Mouse (Mus musculus): ENCODE measurements around the gene Olfr1079. TPM values are rescaled to one million over a fixed set of nuclear protein-coding genes. Genes with fewer than 3 reads are reported as not detected.
"Not testable (repeated sequence)": the region's sequence is repeated elsewhere in the genome, so short reads cannot be mapped to it uniquely, and the experiment has no call there.

Gene Olfr1079
- total RNA-seq (2014; fragmentation: Nextera tagmentation): not detected in 2 replicates
- total RNA-seq (2017): not detected in 2 replicates

DNA sequence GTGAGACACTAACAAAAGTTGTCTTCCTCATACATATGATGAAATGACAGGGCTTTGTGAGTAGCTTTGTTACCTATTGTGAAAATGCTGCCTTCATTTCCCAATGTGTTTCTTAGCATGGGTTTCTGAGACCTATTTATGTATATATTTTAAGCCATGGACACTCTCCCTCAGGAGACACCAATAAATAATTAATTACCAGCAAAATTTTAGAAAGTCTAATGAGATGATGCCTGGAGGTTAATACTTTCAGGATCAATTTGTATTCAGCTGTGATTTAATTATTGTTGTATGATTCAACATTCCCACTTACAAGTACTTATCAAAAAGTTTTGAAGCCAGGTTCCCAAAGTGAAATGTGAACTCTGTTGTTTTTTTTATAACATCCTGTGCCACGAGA is at the start of gene Olfr1079:
Gene Olfr1079 (minus strand): TSS at position 101 of the 400 bp plus-strand sequence.
- no peak for ATAC-seq (replicated peaks; ENCODE audit: poor library complexity, severe bottlenecking)

DNA sequence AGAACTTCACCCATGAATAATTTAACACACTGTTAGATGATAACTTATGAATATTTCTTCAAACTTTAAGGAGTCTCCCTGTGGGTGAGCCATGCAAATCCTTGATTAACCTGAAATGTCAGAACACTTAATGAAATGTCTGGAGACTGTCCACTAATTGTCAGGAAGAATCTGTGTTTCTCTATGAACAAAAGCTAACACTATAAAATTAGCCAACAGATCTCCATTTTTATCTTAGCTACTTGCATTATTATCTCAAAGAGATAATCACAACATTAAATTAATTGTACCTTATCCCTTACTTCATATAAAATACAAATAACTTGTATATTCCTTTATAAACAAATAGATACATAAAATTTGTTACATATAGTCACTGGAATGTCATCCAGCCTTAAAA is 15.9 kb upstream of the Olfr1079 start, which contains the start of gene Olfr1080:
Gene Olfr1080 (minus strand): TSS at position 101 of the 400 bp plus-strand sequence.
- not testable (repeated sequence) for ATAC-seq (replicated peaks; ENCODE audit: poor library complexity, severe bottlenecking)

- no peak for ATAC-seq (replicated peaks; ENCODE audit: poor library complexity, severe bottlenecking)
These were observed 11.3 kb downstream of the Olfr1079 start for GRCm38 (mm10) chr2:86530991-86531390.

DNA sequence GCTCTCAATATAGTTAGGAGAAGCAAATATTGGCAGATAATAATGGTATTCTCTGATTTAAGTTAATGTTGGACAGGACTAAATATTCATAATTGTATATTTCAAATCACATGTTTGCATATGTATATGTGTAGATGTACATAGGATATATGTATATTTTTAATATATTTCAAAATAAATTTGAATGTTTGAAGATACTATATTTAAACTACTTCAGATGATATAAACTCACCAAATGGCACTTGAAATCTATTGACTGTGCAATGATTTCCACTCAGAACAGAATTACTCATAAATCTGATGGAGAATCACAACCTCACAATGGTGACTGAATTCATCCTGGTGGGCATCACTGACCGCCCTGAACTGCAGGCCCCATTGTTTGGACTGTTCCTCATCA is 34.1 kb downstream of the Olfr1079 start, which contains the start of gene Olfr1076:
Gene Olfr1076 (plus strand): TSS at position 301 of the 400 bp plus-strand sequence.
- no peak for ATAC-seq (replicated peaks; ENCODE audit: poor library complexity, severe bottlenecking)

DNA sequence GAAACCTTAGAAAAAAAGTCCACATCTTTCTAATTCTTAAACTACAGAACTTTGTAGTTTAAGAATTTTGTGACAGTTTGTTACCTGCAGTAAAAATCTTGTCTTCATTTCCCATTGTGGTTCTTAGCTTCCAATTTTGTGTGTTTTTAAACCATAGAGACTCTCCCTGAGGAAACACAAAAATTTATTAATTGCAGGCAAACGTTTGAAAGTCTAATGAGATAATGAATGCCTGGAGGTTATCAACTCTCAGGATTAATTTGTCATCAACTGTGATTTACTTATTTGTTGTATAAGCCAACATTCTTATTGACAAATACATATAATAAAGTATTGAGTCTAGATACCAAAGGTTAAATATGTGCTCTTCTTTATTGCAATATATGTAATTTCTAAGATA is 55.0 kb downstream of the Olfr1079 start, which contains the start of gene Olfr228:
Gene Olfr228 (minus strand): TSS at position 101 of the 400 bp plus-strand sequence.
- ATAC-seq (replicated peaks; ENCODE audit: poor library complexity, severe bottlenecking): no peak

Other genes starting within 250 kb of the Olfr1079 start
- not detected in 2 replicates for gene Olfr1053, start 227.2 kb downstream of the Olfr1079 start, total RNA-seq (2014; fragmentation: Nextera tagmentation)
- not detected in 2 replicates for gene Olfr1053, start 227.2 kb downstream of the Olfr1079 start, total RNA-seq (2017)
- gene Olfr1054, start 207.0 kb downstream of the Olfr1079 start, total RNA-seq (2014; fragmentation: Nextera tagmentation): not detected in 2 replicates
- not detected in 2 replicates for gene Olfr1054, start 207.0 kb downstream of the Olfr1079 start, total RNA-seq (2017)
- not detected in 2 replicates for gene Olfr1055, start 192.2 kb downstream of the Olfr1079 start, total RNA-seq (2014; fragmentation: Nextera tagmentation)
- gene Olfr1055, start 192.2 kb downstream of the Olfr1079 start, total RNA-seq (2017): not detected in 2 replicates
- gene Olfr1056, start 180.0 kb downstream of the Olfr1079 start, total RNA-seq (2014; fragmentation: Nextera tagmentation): not detected in 2 replicates
- gene Olfr1056, start 180.0 kb downstream of the Olfr1079 start, total RNA-seq (2017): not detected in 2 replicates
- gene Olfr1057, start 164.1 kb downstream of the Olfr1079 start, total RNA-seq (2014; fragmentation: Nextera tagmentation): not detected in 2 replicates
- not detected in 2 replicates for gene Olfr1057, start 164.1 kb downstream of the Olfr1079 start, total RNA-seq (2017)
- not detected in 2 replicates for gene Olfr1058, start 153.9 kb downstream of the Olfr1079 start, total RNA-seq (2014; fragmentation: Nextera tagmentation)
- not detected in 2 replicates for gene Olfr1058, start 153.9 kb downstream of the Olfr1079 start, total RNA-seq (2017)
- not detected in 2 replicates for gene Olfr1061, start 128.4 kb downstream of the Olfr1079 start, total RNA-seq (2014; fragmentation: Nextera tagmentation)
- not detected in 2 replicates for gene Olfr1061, start 128.4 kb downstream of the Olfr1079 start, total RNA-seq (2017)
- gene Olfr1062, start 115.7 kb downstream of the Olfr1079 start, total RNA-seq (2014; fragmentation: Nextera tagmentation): not detected in 2 replicates
- not detected in 2 replicates for gene Olfr1062, start 115.7 kb downstream of the Olfr1079 start, total RNA-seq (2017)
- gene Olfr1065, start 91.9 kb downstream of the Olfr1079 start, total RNA-seq (2014; fragmentation: Nextera tagmentation): not detected in 2 replicates
- not detected in 2 replicates for gene Olfr1065, start 91.9 kb downstream of the Olfr1079 start, total RNA-seq (2017)
- not detected in 2 replicates for gene Olfr1066, start 86.2 kb downstream of the Olfr1079 start, total RNA-seq (2014; fragmentation: Nextera tagmentation)
- gene Olfr1066, start 86.2 kb downstream of the Olfr1079 start, total RNA-seq (2017): not detected in 2 replicates
- not detected in 2 replicates for gene Olfr228, start 55.1 kb downstream of the Olfr1079 start, total RNA-seq (2014; fragmentation: Nextera tagmentation)
- not detected in 2 replicates for gene Olfr228, start 55.1 kb downstream of the Olfr1079 start, total RNA-seq (2017)
- not detected in 2 replicates for gene Olfr1076, start 34.0 kb downstream of the Olfr1079 start, total RNA-seq (2014; fragmentation: Nextera tagmentation)
- not detected in 2 replicates for gene Olfr1076, start 34.0 kb downstream of the Olfr1079 start, total RNA-seq (2017)
- gene Olfr1080, start 15.8 kb upstream of the Olfr1079 start, total RNA-seq (2014; fragmentation: Nextera tagmentation): not detected in 2 replicates
- gene Olfr1080, start 15.8 kb upstream of the Olfr1079 start, total RNA-seq (2017): not detected in 2 replicates
- not detected in 2 replicates for gene Olfr1082, start 56.5 kb upstream of the Olfr1079 start, total RNA-seq (2014; fragmentation: Nextera tagmentation)
- gene Olfr1082, start 56.5 kb upstream of the Olfr1079 start, total RNA-seq (2017): not detected in 2 replicates
- gene Olfr1084, start 97.2 kb upstream of the Olfr1079 start, total RNA-seq (2014; fragmentation: Nextera tagmentation): not detected in 2 replicates
- not detected in 2 replicates for gene Olfr1084, start 97.2 kb upstream of the Olfr1079 start, total RNA-seq (2017)
- not detected in 2 replicates for gene Olfr1085, start 119.5 kb upstream of the Olfr1079 start, total RNA-seq (2014; fragmentation: Nextera tagmentation)
- gene Olfr1085, start 119.5 kb upstream of the Olfr1079 start, total RNA-seq (2017): not detected in 2 replicates
- gene Olfr1086, start 137.6 kb upstream of the Olfr1079 start, total RNA-seq (2014; fragmentation: Nextera tagmentation): not detected in 2 replicates
- gene Olfr1086, start 137.6 kb upstream of the Olfr1079 start, total RNA-seq (2017): not detected in 2 replicates
- gene Olfr1087, start 155.9 kb upstream of the Olfr1079 start, total RNA-seq (2014; fragmentation: Nextera tagmentation): not detected in 2 replicates
- gene Olfr1087, start 155.9 kb upstream of the Olfr1079 start, total RNA-seq (2017): not detected in 2 replicates
- gene Olfr1089, start 191.2 kb upstream of the Olfr1079 start, total RNA-seq (2014; fragmentation: Nextera tagmentation): not detected in 2 replicates
- gene Olfr1089, start 191.2 kb upstream of the Olfr1079 start, total RNA-seq (2017): not detected in 2 replicates
- not detected in 2 replicates for gene Olfr1090, start 216.5 kb upstream of the Olfr1079 start, total RNA-seq (2014; fragmentation: Nextera tagmentation)
- gene Olfr1090, start 216.5 kb upstream of the Olfr1079 start, total RNA-seq (2017): not detected in 2 replicates
- gene Olfr1093, start 240.0 kb upstream of the Olfr1079 start, total RNA-seq (2014; fragmentation: Nextera tagmentation): not detected in 2 replicates
- gene Olfr1093, start 240.0 kb upstream of the Olfr1079 start, total RNA-seq (2017): not detected in 2 replicates

Data from granulocyte monocyte progenitor cell, adult 5-6 weeks (primary cell).